Mouse (Mus musculus) heart, embryonic 13.5 days (tissue): ENCODE measurements at regions not wholly inside any gene's neighbourhood (a gene's known extent, or its start where the extent isn't known, plus 50 kb on each side); places are given as distances from the start of the nearest gene placed in this dataset.

ENCODE experiments used
- ATAC-seq: fragments of 200-750 bp; cut with Nextera tagmentation; 2 replicates; pipeline ENCODE4 v1.8.0; 2017; ENCODE audit warnings: moderate TSS enrichment; ENCODE audit not compliant: insufficient number of reproducible peaks, low FRiP score, low TSS enrichment; ENCODE audit errors: extremely low read depth
- H3K27ac ChIP-seq: fragments of 300-500 bp; sonication (generic); replicated peaks from 2 replicates; pipeline ENCODE4 v1.5.1; 2015; ENCODE audit warnings: moderate library complexity, mild to moderate bottlenecking, inconsistent platforms
- H3K27me3 ChIP-seq: fragments of 300-500 bp; sonication (generic); replicated peaks from 2 replicates; pipeline ENCODE4 v1.6.1; 2015; ENCODE audit warnings: mild to moderate bottlenecking, inconsistent platforms
- H3K36me3 ChIP-seq: fragments of 300-500 bp; sonication (generic); 2 replicates; pipeline ENCODE4 v1.6.1; 2015; ENCODE audit warnings: mild to moderate bottlenecking, inconsistent platforms
- H3K4me1 ChIP-seq: fragments of 300-500 bp; sonication (generic); 2 replicates; pipeline ENCODE4 v1.6.1; 2015; ENCODE audit warnings: inconsistent platforms
- H3K4me2 ChIP-seq: fragments of 300-500 bp; sonication (generic); 2 replicates; pipeline ENCODE4 v1.6.1; 2015; ENCODE audit warnings: inconsistent platforms, mild to moderate bottlenecking, moderate library complexity
- H3K4me3 ChIP-seq: fragments of 300-500 bp; sonication (generic); 2 replicates; pipeline ENCODE4 v1.5.1; 2015; ENCODE audit warnings: moderate library complexity, mild to moderate bottlenecking, inconsistent platforms
- H3K9ac ChIP-seq: fragments of 300-500 bp; sonication (generic); 2 replicates; pipeline ENCODE4 v1.6.1; 2015; ENCODE audit warnings: inconsistent platforms, mild to moderate bottlenecking, moderate library complexity
- H3K9me3 ChIP-seq: fragments of 300-500 bp; sonication (generic); 2 replicates; pipeline ENCODE4 v1.6.1; 2016; ENCODE audit warnings: inconsistent platforms
- WGBS: fragments of 180-500 bp; shearing (Covaris S2); methylation state at CpG from one replicate; pipeline ENCODE4 v1.1.7; 2015; ENCODE audit warnings: mixed read lengths; 5-methylcytosine and 5-hydroxymethylcytosine counted together

DNA sequence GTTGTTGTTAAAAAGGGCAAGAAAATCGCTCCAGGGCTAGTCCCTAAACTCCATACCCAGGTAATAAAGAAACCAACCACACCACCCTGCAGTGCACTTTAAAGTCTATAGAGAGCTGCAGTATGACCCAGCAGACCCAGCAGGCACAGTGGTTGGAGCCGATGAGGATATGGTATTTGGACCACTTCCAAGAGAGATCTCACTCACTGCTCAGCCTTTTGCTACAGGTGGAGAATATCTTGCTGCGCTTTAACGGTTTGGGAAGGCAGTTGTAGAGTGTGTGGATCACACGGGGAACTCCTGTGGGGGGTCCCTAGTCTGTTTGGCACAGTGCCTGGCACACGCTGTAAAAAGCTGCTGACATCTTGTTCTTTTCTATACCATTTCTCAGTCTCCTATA lies 145.9 kb downstream of the Foxo1 start:
- no peaks in the 10 kb centered on the region; the same call in 1 of the 2 replicates for H3K27me3 ChIP-seq
- no peak overlapping the region for H3K9ac ChIP-seq
- no peaks in the 10 kb centered on the region for H3K9me3 ChIP-seq
- WGBS: 13% methylated on average over 6 of the region's 6 CpGs
- peaks cover 43% of the 10 kb centered on the region for H3K4me1 ChIP-seq
- H3K27ac ChIP-seq: no peak overlapping the region
- no peak for ATAC-seq
- no peaks in the 10 kb centered on the region for H3K36me3 ChIP-seq
- H3K4me3 ChIP-seq: no peak overlapping the region
- no peak overlapping the region for H3K4me2 ChIP-seq

DNA sequence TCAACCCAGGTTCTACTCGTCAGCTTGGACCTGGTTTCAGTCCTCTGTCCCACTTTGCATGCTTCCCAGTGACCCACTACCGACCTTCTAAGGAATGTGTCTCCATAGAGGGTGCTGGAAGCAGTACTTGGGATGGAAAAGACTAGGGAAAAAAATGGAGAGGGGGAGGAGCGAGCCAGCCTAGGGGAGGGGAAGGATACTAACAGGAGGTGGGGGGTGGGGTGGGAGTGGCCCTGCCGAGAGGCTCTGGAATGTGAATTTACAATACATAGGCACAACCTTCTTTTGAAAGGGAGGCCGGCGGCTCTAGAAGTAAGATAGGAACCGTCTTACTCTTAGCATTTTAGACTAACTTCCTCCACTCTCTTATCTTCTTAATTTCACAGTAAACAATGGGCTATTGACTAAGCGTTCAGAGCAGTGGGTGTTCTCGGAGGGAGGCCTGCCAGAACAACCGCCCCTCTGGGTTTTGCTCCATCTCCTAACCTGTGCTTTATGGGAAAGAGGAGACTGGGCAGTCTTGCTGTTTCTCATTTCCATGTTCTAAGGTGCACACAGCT lies 145.1 kb downstream of the Foxo1 start:
- H3K4me2 ChIP-seq: peak overlapping the region; percentile 43
- no peak overlapping the region for H3K4me3 ChIP-seq
- 7% methylated on average over 10 of the region's 10 CpGs for WGBS
- ATAC-seq: no peak
- H3K27ac ChIP-seq: peak overlapping the region; percentile 67
- peaks cover 43% of the 10 kb centered on the region for H3K4me1 ChIP-seq
- H3K36me3 ChIP-seq: no peaks in the 10 kb centered on the region
- H3K9me3 ChIP-seq: no peaks in the 10 kb centered on the region
- 0 out of 2 replicates have a peak overlapping the region, but pooled peaks have one; percentile 33 for H3K9ac ChIP-seq
- no peaks in the 10 kb centered on the region; the same call in 1 of the 2 replicates for H3K27me3 ChIP-seq

DNA sequence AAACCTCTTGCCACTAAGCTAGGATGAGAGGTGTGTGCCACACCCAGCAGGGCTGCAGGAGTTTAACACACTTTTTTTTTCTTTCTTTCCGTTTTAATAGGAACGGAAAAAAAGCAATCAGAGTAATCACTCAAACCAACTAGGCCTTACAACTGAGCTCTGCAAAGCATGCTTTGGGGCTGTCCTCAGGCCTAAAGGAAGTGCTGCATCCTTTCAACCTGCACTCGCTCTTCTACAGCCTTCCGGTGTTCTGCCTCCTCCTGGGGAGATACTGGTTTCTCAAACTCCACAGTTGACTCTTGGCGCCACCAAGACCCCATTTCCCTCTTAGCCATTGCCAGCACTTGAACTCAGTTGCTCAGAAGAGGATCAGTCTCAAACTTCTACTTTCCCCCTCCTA lies 143.2 kb downstream of the Foxo1 start:
- Histone ChIP-seq H3K27me3 (no peaks in the 10 kb centered on the region; the same call in 1 of the 2 replicates), H3K9me3 (no peaks in the 10 kb centered on the region), H3K36me3 (no peaks in the 10 kb centered on the region), H3K9ac (no peak overlapping the region), H3K4me2 (no peak overlapping the region), H3K4me3 (no peak overlapping the region), H3K4me1 (peaks cover 55% of the 10 kb centered on the region), H3K27ac (no peak overlapping the region)
- ATAC-seq: no peak
- 82% methylated on average over 5 of the region's 5 CpGs for WGBS

DNA sequence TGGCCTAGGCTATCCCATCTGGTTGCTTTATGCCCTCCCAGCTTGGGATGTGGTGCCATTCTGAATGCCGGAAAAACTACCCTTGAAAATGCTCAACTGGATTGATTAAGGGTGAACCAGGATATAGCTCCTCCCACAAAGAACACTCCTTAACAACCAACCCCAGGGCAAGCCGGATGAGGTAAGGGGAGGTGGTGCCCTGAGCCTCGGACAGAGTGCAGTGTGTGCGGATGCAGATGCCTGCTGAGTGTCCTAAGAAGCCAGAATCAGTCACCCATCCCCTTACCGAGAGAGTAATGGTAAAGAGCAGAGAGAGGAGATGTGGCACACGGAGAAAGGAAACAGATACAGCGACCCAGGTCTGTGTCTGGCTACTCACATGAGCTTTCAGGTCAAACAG lies 141.3 kb downstream of the Foxo1 start:
- Histone ChIP-seq H3K4me2 (no peak overlapping the region), H3K9me3 (no peaks in the 10 kb centered on the region), H3K9ac (no peak overlapping the region), H3K27me3 (no peaks in the 10 kb centered on the region; the same call in 1 of the 2 replicates), H3K27ac (no peak overlapping the region), H3K36me3 (no peaks in the 10 kb centered on the region), H3K4me3 (no peak overlapping the region), H3K4me1 (peaks cover 47% of the 10 kb centered on the region)
- 50% methylated on average over 7 of the region's 7 CpGs for WGBS
- no peak for ATAC-seq

DNA sequence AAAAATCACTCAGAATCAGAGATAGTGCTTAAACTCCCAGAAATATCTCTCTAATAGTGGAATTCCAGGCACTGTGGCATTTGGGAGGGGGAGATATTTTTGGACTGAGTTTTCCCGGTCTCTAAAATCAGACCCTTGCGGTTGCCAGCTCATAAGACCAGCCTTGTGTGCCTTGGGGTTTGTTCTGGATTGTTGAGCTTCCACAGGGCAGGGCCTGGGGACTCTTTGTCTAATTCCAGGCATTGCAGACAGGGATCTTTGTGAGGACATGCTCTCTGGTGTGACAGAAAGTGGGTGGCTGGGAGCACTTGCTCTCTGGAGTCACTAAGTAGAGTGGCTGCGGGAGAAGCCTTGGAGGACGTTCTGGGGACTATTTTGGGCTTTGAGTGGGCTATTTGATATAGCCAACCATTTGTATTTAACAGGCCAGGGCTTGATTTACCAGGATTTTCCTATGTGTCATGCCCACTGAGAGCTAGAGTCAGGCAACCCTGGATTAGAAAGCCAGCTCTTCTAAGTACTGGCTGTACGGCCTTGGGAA lies 138.7 kb downstream of the Foxo1 start:
- peak overlapping the region; percentile 61 for H3K27ac ChIP-seq
- 33% methylated on average over 5 of the region's 5 CpGs for WGBS

DNA sequence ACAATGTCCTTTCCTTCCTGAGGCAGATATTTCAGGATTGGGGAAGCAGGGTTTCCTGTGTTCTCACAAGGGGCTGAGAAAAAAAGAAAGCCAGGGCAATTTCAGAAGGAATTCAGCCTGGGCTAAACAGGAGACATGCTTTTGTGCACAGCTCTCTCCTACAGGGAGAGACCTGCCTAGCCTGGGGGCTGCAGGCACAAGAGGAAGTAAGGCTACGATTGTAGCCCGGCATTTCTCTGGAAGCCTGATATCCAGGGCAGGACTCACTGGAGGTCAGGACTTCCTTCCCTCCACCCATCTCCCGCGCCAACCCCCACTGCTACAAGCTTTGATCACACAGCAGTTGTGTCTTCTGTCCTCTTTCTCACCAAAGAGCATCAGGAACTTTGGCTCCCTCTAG lies 136.5 kb downstream of the Foxo1 start:
- no peak overlapping the region; the same call in 1 of the 2 replicates for H3K9ac ChIP-seq
- no peaks in the 10 kb centered on the region for H3K36me3 ChIP-seq
- H3K27me3 ChIP-seq: no peaks in the 10 kb centered on the region
- 0 out of 2 replicates have a peak overlapping the region, but pooled peaks have one; percentile 2 for H3K4me2 ChIP-seq
- WGBS: 13% methylated on average over 4 of the region's 4 CpGs
- peaks cover 46% of the 10 kb centered on the region for H3K4me1 ChIP-seq
- H3K27ac ChIP-seq: peak overlapping the region; percentile 65
- no peak overlapping the region for H3K4me3 ChIP-seq
- H3K9me3 ChIP-seq: no peaks in the 10 kb centered on the region
- ATAC-seq: no peak

More for the DNA sequence above, 138.7 kb downstream of the Foxo1 start:
- H3K9ac ChIP-seq: no peak overlapping the region
- H3K27me3 ChIP-seq: no peaks in the 10 kb centered on the region; the same call in 1 of the 2 replicates
- peaks cover 32% of the 10 kb centered on the region for H3K4me1 ChIP-seq
- no peaks in the 10 kb centered on the region for H3K36me3 ChIP-seq
- ATAC-seq: no peak
- no peaks in the 10 kb centered on the region for H3K9me3 ChIP-seq
- no peak overlapping the region for H3K4me3 ChIP-seq
- no peak overlapping the region for H3K4me2 ChIP-seq

DNA sequence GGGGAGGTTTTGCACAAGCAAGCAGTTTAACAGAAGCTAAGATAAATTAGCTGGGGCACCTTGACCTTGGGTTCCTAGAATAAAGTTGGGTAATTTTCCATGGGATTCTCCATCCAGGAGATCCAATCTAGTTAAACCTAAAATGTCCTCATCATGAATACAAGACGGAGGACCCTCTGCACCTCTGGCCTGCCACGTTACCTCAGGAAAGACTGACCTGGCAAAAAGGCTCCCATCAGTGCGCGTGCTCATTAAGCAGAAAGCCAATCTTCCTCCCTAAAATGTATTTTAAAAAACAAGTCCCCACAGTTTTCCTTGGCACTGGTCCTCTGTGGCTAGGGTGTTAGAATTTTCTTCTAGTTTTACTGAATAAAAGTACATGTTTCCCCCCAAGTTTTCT lies 134.9 kb downstream of the Foxo1 start:
- peaks cover 54% of the 10 kb centered on the region for H3K4me1 ChIP-seq
- H3K4me2 ChIP-seq: no peak overlapping the region
- no peak overlapping the region for H3K4me3 ChIP-seq
- no peak for ATAC-seq
- 95% methylated on average over 4 of the region's 4 CpGs for WGBS
- H3K36me3 ChIP-seq: no peaks in the 10 kb centered on the region
- H3K27me3 ChIP-seq: no peaks in the 10 kb centered on the region
- no peak overlapping the region for H3K27ac ChIP-seq
- H3K9ac ChIP-seq: no peak overlapping the region
- H3K9me3 ChIP-seq: no peaks in the 10 kb centered on the region
